Mouse (Mus musculus) CH12F3 (cell line): Measurements from ENCODE around the gene Mapk14.
"Not testable (repeated sequence)": the region's sequence is repeated elsewhere in the genome, so short reads cannot be mapped to it uniquely, and the experiment has no call there.

Experiments
- in situ Hi-C: fragments of 300-500 bp; cut with MboI; formaldehyde crosslinking; loops from 2 replicates; pipeline ENCODE4 v1.14.3; 2020; ENCODE audit warnings: low sequenced_read_pairs

Mapk14 gene

DNA sequence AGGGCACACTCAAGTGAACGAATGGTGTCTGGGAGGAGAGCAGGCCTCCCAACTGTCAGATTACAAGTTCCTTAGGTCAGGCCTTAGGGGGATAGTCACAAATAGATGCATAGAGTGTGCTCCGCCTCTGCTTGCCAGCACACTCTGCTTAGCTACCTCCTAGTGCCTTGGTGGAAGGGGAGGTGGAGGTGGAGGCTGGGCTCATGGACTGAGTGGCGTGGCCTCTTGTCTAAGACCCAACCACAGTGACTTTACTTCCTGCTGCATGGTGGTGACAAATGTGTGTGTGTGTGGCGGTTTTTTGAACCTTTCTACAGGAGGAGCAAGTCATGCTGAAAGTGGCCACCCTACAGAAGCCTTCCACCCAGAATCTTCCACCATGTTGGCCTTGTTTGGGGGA lies 45.4 kb downstream of the Mapk14 start:
- in situ Hi-C loops, result no loop called here

DNA sequence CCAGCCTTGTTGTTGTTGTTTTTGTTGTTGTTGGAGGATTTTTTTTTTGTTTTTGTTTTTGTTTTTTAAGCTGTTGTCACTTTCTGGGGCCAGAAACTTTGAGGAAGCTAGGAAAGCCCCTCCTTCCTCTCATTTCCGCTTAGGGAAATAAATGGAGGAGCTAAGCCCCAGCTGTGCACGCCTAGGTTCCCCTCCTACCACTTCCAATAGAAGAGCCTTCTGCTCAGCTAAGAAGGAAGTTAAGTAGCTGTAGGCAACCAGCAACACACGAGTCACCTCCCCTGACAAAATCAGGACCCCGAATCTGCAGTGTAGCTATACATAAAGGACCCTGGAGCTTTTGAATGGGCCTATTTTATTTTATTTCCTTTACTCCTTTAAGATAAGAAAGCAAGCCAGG lies 46.8 kb downstream of the Mapk14 start:
- in situ Hi-C loops, result no loop called here

DNA sequence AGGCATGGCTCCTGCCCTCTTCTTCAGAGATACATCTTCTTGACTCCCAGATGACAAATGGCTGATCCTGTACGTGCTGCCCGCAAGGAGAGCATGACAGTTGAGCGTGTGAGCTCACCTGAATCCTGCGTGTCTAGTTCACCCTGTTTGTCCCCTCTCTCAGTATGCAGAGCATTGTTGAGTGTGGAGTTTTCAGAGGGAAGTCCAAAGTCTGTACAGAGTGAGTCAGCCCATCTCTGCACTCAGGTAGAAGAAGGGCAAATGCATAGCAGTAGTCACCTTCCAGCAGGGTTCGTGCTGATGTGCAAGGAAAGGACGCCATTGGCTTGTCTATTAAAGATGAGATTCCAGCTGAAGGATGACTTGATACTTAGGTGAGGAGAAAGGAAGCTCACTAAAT lies 48.1 kb downstream of the Mapk14 start:
- in situ Hi-C loops, result no loop called here

DNA sequence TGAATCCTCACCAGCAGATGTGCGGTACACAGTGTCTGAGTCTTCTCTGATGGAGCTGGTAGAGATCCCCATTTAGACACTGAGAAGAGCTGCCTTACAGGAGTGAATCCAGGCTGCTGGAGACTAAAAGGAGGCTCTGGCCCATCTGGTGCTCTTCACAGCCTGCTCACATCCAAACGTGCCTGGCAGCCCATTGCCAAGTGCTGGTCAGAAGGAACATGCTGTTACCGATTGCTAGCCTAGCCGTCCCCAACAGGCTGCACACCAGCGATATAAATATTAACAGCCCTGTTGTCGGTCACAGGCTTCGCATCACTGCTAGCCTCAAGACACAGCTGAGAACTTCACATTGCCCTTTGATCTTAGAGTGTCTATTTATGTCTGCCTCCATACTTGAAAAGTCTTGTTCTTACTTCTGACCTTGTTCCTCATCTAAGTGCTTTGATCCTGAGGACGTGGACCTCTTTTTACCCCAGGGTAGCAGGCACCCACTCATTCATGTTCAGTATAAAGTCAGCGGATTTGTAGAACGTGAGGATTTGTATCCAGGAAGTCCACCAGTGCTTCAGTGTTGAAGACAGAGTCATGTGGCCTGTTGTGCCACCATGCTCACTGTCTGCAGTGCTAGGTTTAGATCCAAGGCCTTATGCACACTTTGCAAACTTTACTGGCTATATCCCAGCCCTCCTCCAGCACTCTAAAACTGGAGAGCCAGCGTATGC lies 52.2 kb downstream of the Mapk14 start:
- in situ Hi-C loops, result no loop called here

DNA sequence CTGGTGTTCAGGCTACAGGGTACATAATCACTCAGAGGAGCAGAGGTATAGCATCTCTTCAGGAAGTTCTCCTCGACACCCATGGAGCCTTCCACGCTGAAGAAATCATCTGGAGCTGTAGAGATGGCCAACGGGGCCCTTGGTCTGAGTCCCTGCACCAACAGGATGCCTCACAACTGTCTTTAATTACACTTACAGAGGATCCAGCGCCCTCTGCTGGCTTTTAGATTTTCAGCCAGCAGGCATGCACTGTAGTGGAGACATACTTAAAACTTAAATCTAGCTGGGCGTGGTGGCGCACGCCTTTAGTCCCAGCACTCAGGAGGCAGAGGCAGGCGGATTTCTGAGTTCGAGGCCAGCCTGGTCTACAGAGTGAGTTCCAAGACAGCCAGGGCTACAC lies 52.8 kb downstream of the Mapk14 start:
- in situ Hi-C loops, result no loop called here

DNA sequence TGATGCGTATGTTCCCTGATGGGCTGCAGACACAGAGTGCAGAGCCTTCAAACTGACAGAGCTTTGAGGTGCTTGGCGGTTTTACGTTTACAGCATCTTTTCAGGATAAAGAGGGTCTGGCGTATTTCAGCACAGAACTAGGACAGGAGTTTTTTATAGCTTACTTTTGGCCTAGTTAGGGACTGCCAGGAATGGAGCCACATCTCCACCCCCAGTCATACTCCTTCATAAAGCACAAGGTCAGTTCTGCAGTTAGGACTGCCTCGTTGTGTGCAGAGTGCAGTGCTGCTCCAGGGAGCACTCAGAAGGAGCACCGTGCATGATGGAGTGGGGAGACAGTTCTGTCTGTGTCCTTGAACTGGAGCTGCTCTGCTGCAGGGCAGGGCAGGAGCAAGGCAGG lies 54.6 kb downstream of the Mapk14 start:
- in situ Hi-C loops, result no loop called here

DNA sequence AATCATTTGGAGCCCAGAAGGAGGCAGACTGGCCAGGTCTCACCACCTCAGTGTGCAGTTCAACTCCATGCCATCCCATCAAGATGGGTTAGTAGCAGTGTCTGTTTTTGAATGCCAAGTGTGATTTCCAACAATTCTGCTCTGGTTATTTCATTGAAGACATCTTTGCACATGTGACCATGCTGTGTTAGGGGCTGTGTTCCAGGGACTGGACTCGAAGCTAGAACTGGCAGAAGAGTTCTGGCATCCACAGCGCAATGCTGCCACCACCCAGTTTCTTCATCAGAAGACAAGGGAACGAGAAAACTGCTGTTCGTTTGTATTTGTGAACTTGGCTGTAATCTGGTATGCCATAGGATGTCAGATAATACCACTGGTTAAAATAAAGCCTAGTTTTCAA lies 56.9 kb downstream of the Mapk14 start:
- in situ Hi-C loops, result no loop called here

DNA sequence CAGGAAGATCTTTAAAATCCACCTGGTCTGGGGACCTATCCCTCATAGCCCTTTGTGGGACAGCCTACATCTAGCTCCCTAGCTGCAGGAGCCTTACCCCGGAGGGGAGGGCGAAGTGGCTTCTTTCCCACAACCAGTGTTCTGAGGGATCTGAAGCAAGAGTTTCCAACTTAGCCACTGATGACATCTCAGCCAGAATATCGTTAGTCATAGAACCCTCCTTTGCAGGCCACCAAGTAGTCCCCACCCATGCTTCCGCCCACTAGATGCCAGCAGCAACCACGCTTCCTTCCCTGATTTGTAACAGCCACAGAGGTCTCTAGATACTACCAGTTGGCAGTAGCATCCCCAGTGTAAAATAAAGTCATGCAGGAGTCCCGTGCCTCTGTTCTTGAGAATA lies 59.5 kb downstream of the Mapk14 start:
- in situ Hi-C loops, result no loop called here

DNA sequence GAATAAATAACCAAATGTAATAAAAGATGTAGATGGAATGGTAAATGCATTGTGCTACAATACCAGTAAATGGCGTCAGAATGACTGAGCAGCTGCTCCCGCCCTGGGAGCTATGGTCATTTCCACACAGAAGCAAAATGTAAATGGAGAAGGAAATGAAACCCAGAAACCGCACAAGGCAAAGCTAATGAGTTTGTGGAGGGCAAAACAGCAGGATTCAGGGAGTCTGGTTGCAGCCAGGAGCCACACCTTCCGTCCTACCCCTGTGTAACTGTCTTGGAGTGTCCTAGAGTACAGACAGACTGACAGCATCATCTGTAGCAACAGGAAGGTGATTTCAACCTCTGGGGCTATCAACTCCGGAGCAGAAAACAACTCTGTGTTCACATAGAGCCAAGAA lies 65.3 kb downstream of the Mapk14 start:
- in situ Hi-C loops, result no loop called here

DNA sequence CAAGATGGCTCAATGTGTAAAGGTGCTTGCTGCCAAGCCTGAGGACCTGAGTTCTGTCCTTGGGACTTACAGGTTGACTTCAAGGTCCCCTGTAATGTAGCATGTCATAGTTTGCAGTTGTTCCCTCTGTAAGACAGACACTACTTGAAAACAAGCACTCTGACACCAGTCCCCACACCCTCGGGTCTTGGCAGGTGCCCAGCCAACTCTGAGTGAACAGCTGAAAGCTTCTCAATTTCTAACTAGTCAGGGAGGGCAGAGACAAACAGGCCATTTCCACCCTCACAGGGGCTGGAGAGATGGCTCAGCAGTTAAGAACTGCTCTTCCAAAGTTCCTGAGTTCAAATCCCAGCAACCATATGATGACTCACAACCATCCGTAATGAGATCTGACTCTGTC lies 66.3 kb downstream of the Mapk14 start:
- in situ Hi-C loops, result no loop called here

DNA sequence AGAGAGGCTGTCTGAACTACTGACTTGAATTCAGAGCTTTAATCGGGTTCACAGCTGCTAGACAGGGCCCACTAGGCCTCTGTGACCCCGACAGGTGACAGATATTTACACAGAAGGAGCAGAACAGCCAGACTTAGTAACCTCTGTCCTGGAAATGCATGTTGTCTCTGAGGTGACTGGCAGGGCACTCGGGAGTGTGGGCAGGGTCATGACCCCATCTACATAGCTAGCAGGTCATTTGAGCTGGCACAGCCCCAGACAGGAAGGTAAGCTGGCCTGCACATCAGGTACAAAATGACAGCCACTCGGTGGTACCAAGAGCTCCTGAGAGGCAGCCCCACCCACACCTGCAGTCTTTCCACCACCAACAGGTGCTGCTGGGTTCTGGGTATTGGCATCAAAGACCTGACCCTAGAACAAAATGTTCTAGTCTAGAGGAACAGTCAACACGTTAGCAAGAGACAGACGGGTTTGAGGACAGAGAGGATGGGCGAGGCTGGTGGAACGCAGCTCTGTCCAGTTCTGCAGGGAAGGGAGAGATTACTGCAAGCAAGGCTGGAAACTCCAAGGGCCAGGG lies 69.7 kb downstream of the Mapk14 start:
- in situ Hi-C loops, result no loop called here

DNA sequence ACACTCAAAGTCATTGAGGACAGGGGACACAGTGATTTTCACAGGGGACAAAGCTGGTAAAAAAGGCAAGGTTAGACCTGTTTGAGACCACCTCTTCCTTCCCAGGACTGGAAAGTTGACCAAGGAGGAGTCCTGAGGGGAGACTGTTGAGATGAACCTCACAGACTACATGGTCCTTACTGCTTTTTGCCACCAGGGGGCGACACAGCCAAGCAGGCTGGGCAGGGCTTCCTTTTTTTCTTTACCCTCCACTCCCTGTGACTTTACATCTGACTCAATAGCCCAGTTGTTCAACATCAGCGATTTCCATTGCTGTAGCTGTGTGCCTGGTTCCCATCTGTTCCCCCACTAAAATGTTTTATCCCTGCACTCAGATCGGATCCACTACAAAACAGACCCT lies 70.7 kb downstream of the Mapk14 start:
- in situ Hi-C loops, result no loop called here

DNA sequence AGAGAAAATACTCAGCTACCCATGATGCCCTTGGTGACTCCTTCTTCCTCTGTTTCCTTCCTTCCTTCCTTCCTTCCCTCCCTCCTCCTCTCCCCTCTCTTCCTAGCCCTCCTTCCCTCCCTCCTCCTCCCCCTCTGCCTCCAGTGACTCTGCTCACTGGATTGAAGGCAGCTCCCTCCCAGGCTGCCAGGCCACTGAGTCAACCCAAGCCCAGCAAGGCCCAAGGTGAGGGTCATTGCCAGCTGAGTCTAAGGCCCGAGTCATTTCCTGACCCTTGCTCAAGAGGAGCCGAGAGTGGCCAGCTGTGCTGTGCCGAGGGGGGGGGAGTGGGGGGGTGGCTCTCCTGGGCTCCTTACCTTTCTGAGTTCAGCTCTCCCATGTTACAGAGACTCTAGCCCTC lies 75.1 kb downstream of the Mapk14 start:
- in situ Hi-C loops, result no loop called here

DNA sequence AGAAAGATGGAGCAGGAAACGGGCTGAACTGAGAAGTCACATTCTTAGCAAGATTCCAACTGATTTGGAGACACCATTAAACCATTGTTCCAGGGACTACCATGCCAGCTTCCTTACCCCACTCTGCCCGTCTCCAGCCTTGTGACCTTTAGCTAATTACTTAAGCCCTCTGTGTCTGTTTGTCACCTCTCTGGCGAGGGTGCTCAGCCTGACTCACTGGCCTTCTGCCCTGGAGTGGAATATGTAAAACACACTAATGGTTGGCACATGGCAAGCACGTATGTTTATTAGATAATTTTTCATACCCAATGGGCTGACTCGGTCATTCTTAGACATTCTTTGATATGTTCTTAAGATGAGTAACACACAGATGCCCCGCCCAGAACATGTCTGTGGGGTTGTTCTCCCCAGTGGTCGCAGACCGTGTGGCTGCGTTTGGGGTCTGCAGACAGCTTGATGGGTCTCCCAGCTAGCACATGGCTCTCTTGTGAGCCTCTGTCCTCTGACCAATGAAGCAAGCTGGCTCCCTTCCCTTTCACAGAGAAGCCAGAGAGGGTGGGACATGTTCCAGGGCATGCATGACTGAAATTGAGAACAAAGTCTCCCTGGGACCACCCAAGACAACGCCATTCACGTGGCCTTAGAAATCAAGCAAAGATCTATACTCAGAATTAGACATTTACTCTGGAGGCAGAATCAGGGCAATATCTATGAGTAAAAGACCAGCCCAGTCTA lies 75.8 kb downstream of the Mapk14 start:
- in situ Hi-C loops, result no loop called here

DNA sequence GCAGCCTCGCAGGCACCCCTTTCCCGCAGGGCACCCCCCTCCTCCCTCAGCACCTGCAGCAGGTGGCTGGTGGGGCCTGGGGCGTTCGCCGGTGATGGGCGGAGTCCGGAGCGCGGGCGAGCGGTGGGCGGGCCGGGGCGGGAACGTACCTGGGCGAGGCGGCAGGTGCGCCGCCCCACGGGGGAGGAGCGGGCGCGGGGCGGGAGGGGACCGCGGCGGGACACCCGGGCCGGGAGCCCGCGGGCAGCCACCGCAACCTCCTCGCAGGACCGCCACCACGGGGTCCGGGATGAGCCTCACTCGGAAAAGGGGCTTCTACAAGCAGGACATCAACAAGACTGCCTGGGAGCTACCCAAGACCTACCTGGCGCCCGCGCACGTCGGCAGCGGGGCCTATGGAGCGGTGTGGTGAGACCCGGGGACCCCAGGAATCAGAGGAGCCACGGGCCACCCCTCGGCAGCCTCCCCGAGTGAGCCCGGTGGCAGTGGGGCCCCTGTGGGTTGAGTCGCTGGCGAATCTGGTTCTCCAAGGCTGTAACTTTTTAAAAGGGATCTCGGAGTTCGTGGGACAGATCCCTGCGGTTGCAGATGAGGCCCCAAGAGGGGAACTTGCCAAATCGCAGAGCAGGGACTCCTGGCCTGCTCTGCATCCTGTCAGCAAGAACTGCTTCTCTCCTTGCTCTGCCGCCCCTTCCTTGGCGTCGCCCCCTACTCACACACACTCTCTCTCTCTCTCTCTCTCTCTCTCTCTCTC lies 78.2 kb downstream of the Mapk14 start, which contains the start of gene Mapk13:
Gene Mapk13, plus strand, starts transcription at position 177 of the 754 bp plus-strand sequence.
- in situ Hi-C loops, result no loop called here

DNA sequence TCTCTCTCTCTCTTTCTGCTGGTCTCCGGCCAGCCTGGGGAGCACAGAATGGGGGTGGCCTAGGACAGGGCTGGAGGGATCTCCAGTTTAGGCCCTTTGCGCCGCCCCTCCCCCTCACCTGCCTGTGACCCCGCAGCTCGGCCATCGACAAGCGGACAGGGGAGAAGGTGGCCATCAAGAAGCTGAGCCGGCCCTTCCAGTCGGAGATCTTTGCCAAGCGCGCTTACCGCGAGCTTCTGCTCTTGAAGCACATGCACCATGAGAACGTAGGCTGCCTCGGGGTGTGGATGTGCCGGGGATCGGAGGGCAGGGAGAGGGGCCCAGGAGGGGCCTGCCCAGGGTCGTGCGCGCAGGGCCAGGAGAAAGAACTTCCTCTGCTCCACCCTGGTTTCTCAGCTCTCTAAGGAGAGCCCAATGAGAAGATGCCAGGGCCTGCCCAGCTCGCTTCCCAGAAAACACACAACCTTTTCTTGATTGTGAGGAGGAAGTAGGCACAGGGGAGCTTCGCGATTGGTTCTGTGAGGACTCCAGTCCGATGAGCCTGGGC lies 78.8 kb downstream of the Mapk14 start:
- in situ Hi-C loops, result no loop called here

DNA sequence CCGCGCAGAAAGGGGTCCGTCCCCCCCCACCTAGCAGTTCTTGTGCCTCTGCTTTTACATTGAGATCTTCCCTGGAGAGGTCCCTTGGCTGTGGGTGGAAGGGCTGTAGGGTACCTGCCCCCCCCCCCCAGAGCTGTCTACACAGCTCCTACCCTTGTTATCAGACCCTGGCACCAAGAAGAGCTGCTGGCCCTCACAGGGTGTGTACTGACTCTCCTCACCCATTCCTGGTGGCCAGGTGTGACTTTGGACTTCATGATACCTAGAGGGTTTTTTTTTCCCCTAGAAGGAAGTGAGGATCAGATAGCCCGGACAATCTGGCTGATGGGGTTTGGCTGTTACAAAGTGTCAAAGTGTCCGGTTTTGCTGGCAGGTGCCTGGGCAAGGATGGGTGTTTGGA lies 80.2 kb downstream of the Mapk14 start:
- in situ Hi-C loops, result no loop called here

DNA sequence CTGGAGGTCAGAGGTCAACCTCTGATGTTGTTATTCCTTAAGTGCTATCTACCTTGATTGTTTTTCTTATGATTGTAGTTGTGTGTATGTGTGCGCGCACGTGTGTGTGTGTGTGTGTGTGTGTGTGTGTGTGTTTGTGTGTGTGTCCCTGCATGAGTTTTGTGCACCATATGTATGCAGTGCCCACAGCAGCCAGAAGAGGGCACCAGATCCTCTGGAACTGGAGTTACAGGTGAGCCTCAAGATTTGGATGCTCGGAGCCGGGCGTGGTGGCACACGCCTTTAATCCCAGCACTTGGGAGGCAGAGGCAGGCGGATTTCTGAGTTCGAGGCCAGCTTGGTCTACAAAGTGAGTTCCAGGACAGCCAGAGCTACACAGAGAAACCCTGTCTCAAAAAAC lies 83.2 kb downstream of the Mapk14 start:
- in situ Hi-C loops, result not testable (repeated sequence)

DNA sequence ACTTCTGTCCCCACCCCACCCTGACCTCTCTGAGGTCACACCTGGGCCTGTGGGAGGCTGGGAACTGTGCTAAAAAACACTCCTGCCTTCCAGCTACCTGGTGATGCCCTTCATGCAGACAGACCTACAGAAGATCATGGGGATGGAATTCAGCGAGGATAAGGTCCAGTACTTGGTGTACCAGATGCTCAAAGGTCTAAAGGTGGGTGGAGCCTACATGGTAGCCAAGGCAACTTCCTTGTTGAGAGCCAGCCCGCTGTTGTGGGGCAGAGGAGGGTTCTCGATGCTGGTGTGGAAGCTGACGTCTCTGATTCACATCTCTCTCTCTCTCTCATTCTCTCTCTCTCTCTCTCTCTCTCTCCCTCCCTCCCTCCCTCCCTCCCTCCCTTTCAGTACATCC lies 84.0 kb downstream of the Mapk14 start:
- in situ Hi-C loops, result no loop called here

DNA sequence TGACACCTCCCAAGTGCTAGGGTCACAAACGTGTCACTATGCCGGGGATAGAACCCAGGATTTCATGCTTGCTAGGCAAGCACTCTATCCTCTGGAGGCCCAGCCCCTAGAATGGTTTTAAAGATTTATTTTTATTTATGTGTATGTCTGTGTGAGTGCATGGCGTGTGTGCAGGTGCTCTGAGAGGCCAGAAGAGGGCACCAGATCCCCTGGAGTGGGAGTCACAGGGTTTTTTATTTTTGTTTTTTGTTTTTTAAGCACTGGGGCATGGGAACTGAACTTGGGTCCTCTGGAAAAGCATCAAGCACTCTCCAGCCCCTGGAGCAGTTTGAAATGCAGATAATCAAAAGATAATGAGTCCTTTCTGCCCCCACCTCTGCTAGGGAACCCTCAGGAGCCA lies 85.7 kb downstream of the Mapk14 start:
- in situ Hi-C loops, result no loop called here
